Mouse (Mus musculus): ENCODE measurements around the gene Fkrp.

- TF ChIP-seq TAL1 (IDR thresholded peaks at IDR 0.05; ENCODE audit: low read length): no peak
- no peak for TF ChIP-seq GATA1 (IDR thresholded peaks at IDR 0.05; ENCODE audit: low read length)
Observed at GRCm38 (mm10) chr7:16793010-16793725, 23.4 kb downstream of the Fkrp start.

All from erythroblast, embryonic 14.5 days (primary cell).